Mouse (Mus musculus) liver, embryonic 12.5 days (tissue): ENCODE measurements around the gene Gm5148. TPM values are rescaled to one million over a fixed set of nuclear protein-coding genes. Genes with fewer than 3 reads are reported as not detected.
A peak's percentile ranks its signal among the peaks of the same experiment; 100 is the strongest.

Experiments
- ATAC-seq: fragments of 200-750 bp; cut with Nextera tagmentation; 2 replicates; pipeline ENCODE4 v1.8.0; 2017; ENCODE audit warnings: moderate number of reproducible peaks, mild to moderate bottlenecking, moderate library complexity
- H3K27ac ChIP-seq: fragments of 300-500 bp; sonication (generic); 2 replicates; pipeline ENCODE4 v1.5.1; 2016; ENCODE audit warnings: mild to moderate bottlenecking
- H3K27me3 ChIP-seq: fragments of 300-500 bp; sonication (generic); replicated peaks from 2 replicates; pipeline ENCODE4 v1.6.1; 2016; ENCODE audit warnings: mild to moderate bottlenecking, moderate library complexity
- H3K36me3 ChIP-seq: fragments of 300-500 bp; sonication (generic); 2 replicates; pipeline ENCODE4 v1.6.1; 2016; ENCODE audit warnings: mild to moderate bottlenecking, moderate library complexity
- H3K4me1 ChIP-seq: fragments of 300-500 bp; sonication (generic); 2 replicates; pipeline ENCODE4 v1.6.1; 2016
- H3K4me2 ChIP-seq: fragments of 300-500 bp; sonication (generic); 2 replicates; pipeline ENCODE4 v1.6.1; 2016; ENCODE audit warnings: mild to moderate bottlenecking, moderate library complexity
- H3K4me3 ChIP-seq: fragments of 300-500 bp; sonication (generic); 2 replicates; pipeline ENCODE4 v1.5.1; 2016; ENCODE audit warnings: mild to moderate bottlenecking, moderate library complexity
- H3K9ac ChIP-seq: fragments of 300-500 bp; sonication (generic); 2 replicates; pipeline ENCODE4 v1.6.1; 2016; ENCODE audit warnings: mild to moderate bottlenecking, moderate library complexity
- H3K9me3 ChIP-seq: fragments of 300-500 bp; sonication (generic); replicated peaks from 2 replicates; pipeline ENCODE4 v1.6.1; 2016; ENCODE audit warnings: mild to moderate bottlenecking, moderate library complexity
- WGBS: fragments of 180-500 bp; shearing (Covaris S2); methylation state at CpG from one replicate; pipeline ENCODE4 v1.1.7; 2016; ENCODE audit not compliant: insufficient replicate concordance; 5-methylcytosine and 5-hydroxymethylcytosine counted together
- polyA plus RNA-seq: library from polyadenylated mRNA; unstranded; fragments of >200 nt; fragmentation: Nextera tagmentation; extraction: Ambion mirVana; gene quantifications from 2 replicates; pipeline ENCODE4 v1.2.1, GENCODE M21; 2016

The Gm5148 gene
- polyA plus RNA-seq, 1 experiment from 2014 or later: 2.7 TPM

- Histone ChIP-seq H3K4me3 (0 out of 2 replicates have a peak overlapping the region, but pooled peaks have one; percentile 14), H3K36me3 (no peaks in the 10 kb centered on the region), H3K27ac (peak overlapping the region; percentile 48), H3K4me1 (peaks cover 56% of the 10 kb centered on the region), H3K9ac (peak overlapping the region; percentile 36; the same call in 1 of the 2 replicates), H3K4me2 (peak overlapping the region; percentile 52), H3K27me3 (no peaks in the 10 kb centered on the region), H3K9me3 (no peaks in the 10 kb centered on the region)
- 2% methylated on average over 12 of the region's 12 CpGs for WGBS
- peak; percentile 80 for ATAC-seq
Observed at GRCm38 (mm10) chr3:37758124-37758523, 33.8 kb upstream of the Gm5148 start.

GRCm38 (mm10) chr3:37757613-37758012 is 33.3 kb upstream of the Gm5148 start:
- ATAC-seq: no peak
- Histone ChIP-seq H3K9me3 (no peaks in the 10 kb centered on the region), H3K9ac (no peak overlapping the region), H3K4me3 (no peak overlapping the region), H3K27me3 (no peaks in the 10 kb centered on the region), H3K4me1 (peaks cover 55% of the 10 kb centered on the region), H3K36me3 (no peaks in the 10 kb centered on the region), H3K27ac (no peak overlapping the region), H3K4me2 (peak overlapping the region; percentile 52)
- WGBS: 20% methylated on average over 4 of the region's 4 CpGs

- Histone ChIP-seq H3K4me2 (no peak overlapping the region), H3K9ac (no peak overlapping the region), H3K4me3 (no peak overlapping the region), H3K4me1 (peaks cover 39% of the 10 kb centered on the region), H3K27me3 (no peaks in the 10 kb centered on the region), H3K27ac (no peak overlapping the region), H3K36me3 (no peaks in the 10 kb centered on the region), H3K9me3 (no peaks in the 10 kb centered on the region)
- WGBS: 49% methylated on average over 2 of the region's 2 CpGs
- no peak for ATAC-seq
Observed at GRCm38 (mm10) chr3:37756005-37756404, 31.7 kb upstream of the Gm5148 start.

GRCm38 (mm10) chr3:37754639-37755038 is 30.3 kb upstream of the Gm5148 start:
- H3K27me3 ChIP-seq: no peaks in the 10 kb centered on the region

GRCm38 (mm10) chr3:37753148-37753547 is 28.9 kb upstream of the Gm5148 start:
- H3K9ac ChIP-seq: no peak overlapping the region
- WGBS: 70% methylated on average over 3 of the region's 3 CpGs
- peaks cover 33% of the 10 kb centered on the region for H3K4me1 ChIP-seq
- no peak for ATAC-seq
- no peak overlapping the region for H3K4me3 ChIP-seq
- H3K9me3 ChIP-seq: no peaks in the 10 kb centered on the region
- H3K27me3 ChIP-seq: no peaks in the 10 kb centered on the region
- no peak overlapping the region for H3K27ac ChIP-seq
- no peaks in the 10 kb centered on the region for H3K36me3 ChIP-seq
- no peak overlapping the region for H3K4me2 ChIP-seq

More at GRCm38 (mm10) chr3:37754639-37755038, 30.3 kb upstream of the Gm5148 start:
- Histone ChIP-seq H3K4me1 (peaks cover 34% of the 10 kb centered on the region), H3K9ac (no peak overlapping the region), H3K9me3 (no peaks in the 10 kb centered on the region), H3K4me2 (no peak overlapping the region), H3K4me3 (no peak overlapping the region), H3K27ac (no peak overlapping the region), H3K36me3 (no peaks in the 10 kb centered on the region)
- WGBS: 68% methylated on average over 3 of the region's 3 CpGs
- ATAC-seq: no peak

GRCm38 (mm10) chr3:37748002-37748733 is 23.9 kb upstream of the Gm5148 start:
- ATAC-seq: peak; percentile 96
- H3K36me3 ChIP-seq: no peaks in the 10 kb centered on the region
- peak overlapping the region; percentile 35 for H3K4me2 ChIP-seq
- no peaks in the 10 kb centered on the region for H3K9me3 ChIP-seq
- peak overlapping the region; percentile 8; the same call in 1 of the 2 replicates for H3K27ac ChIP-seq
- no peak overlapping the region for H3K9ac ChIP-seq
- 48% methylated on average over 16 of the region's 16 CpGs for WGBS
- peaks cover 20% of the 10 kb centered on the region for H3K4me1 ChIP-seq
- no peak overlapping the region for H3K4me3 ChIP-seq
- H3K27me3 ChIP-seq: no peaks in the 10 kb centered on the region

GRCm38 (mm10) chr3:37747258-37748001 is 23.1 kb upstream of the Gm5148 start:
- WGBS: 50% methylated on average over 9 of the region's 9 CpGs
- H3K27me3 ChIP-seq: no peaks in the 10 kb centered on the region
- ATAC-seq: peak; percentile 44
- peak overlapping the region; percentile 8; the same call in 1 of the 2 replicates for H3K27ac ChIP-seq
- no peaks in the 10 kb centered on the region for H3K36me3 ChIP-seq
- H3K4me1 ChIP-seq: peaks cover 20% of the 10 kb centered on the region
- no peaks in the 10 kb centered on the region for H3K9me3 ChIP-seq
- H3K4me2 ChIP-seq: peak overlapping the region; percentile 35; the same call in 1 of the 2 replicates
- no peak overlapping the region for H3K9ac ChIP-seq
- H3K4me3 ChIP-seq: no peak overlapping the region

- H3K4me1 ChIP-seq: peaks cover 20% of the 10 kb centered on the region
- no peak overlapping the region for H3K4me3 ChIP-seq
- WGBS: 56% methylated on average over 2 of the region's 2 CpGs
- H3K9ac ChIP-seq: no peak overlapping the region
- H3K27ac ChIP-seq: no peak overlapping the region
- no peaks in the 10 kb centered on the region; the same call in 1 of the 2 replicates for H3K27me3 ChIP-seq
- no peaks in the 10 kb centered on the region for H3K9me3 ChIP-seq
- no peaks in the 10 kb centered on the region for H3K36me3 ChIP-seq
- ATAC-seq: no peak
- H3K4me2 ChIP-seq: no peak overlapping the region
Observed at GRCm38 (mm10) chr3:37744050-37744449, 19.8 kb upstream of the Gm5148 start.

GRCm38 (mm10) chr3:37739996-37740395 is 15.7 kb upstream of the Gm5148 start:
- no peaks in the 10 kb centered on the region for H3K9me3 ChIP-seq
- H3K4me2 ChIP-seq: no peak overlapping the region
- no peak overlapping the region for H3K4me3 ChIP-seq
- peaks cover 6% of the 10 kb centered on the region; the same call in 1 of the 2 replicates for H3K27me3 ChIP-seq
- no peaks in the 10 kb centered on the region for H3K36me3 ChIP-seq
- no peak for ATAC-seq
- no peak overlapping the region for H3K9ac ChIP-seq
- H3K27ac ChIP-seq: no peak overlapping the region
- 71% methylated on average over 7 of the region's 7 CpGs for WGBS
- H3K4me1 ChIP-seq: no peaks in the 10 kb centered on the region

GRCm38 (mm10) chr3:37738171-37738950 is 14.1 kb upstream of the Gm5148 start:
- H3K9ac ChIP-seq: no peak overlapping the region
- no peaks in the 10 kb centered on the region for H3K36me3 ChIP-seq
- H3K27me3 ChIP-seq: peaks cover 9% of the 10 kb centered on the region
- no peaks in the 10 kb centered on the region for H3K9me3 ChIP-seq
- no peak for ATAC-seq
- H3K4me2 ChIP-seq: no peak overlapping the region
- WGBS: 70% methylated on average over 17 of the region's 17 CpGs
- no peak overlapping the region for H3K4me3 ChIP-seq
- H3K4me1 ChIP-seq: no peaks in the 10 kb centered on the region
- no peak overlapping the region for H3K27ac ChIP-seq

GRCm38 (mm10) chr3:37737407-37737806 is 13.1 kb upstream of the Gm5148 start:
- Histone ChIP-seq H3K27me3 (peaks cover 9% of the 10 kb centered on the region), H3K9ac (no peak overlapping the region), H3K4me2 (no peak overlapping the region), H3K4me1 (no peaks in the 10 kb centered on the region), H3K36me3 (no peaks in the 10 kb centered on the region), H3K27ac (no peak overlapping the region), H3K9me3 (no peaks in the 10 kb centered on the region), H3K4me3 (no peak overlapping the region)
- 47% methylated on average over 6 of the region's 6 CpGs for WGBS
- no peak for ATAC-seq
